Mouse (Mus musculus) common myeloid progenitor, adult 5-6 weeks (primary cell): ENCODE measurements around the gene Dmbt1. TPM values are rescaled to one million over a fixed set of nuclear protein-coding genes. Genes with fewer than 3 reads are reported as not detected.
"Not testable (repeated sequence)": the region's sequence is repeated elsewhere in the genome, so short reads cannot be mapped to it uniquely, and the experiment has no call there.

Experiments used
- ATAC-seq: replicated peaks from 2 replicates; pipeline ENCODE4 v1.8.0; 2016; ENCODE audit warnings: low read depth, mild to moderate bottlenecking, moderate TSS enrichment, inconsistent platforms; ENCODE audit not compliant: poor library complexity, severe bottlenecking
- total RNA-seq: library from RNA; stranded (forward); fragments of 200-1000, 187-1606 nt; gene quantifications from 2 replicates; pipeline ENCODE4 v1.2.3, GENCODE M21; 2017

The Dmbt1 gene
- total RNA-seq, 1 experiment from 2014 or later, result not detected

GRCm38 (mm10) chr7:131045258-131045835 lies 13.5 kb downstream of the Dmbt1 start:
- ATAC-seq, result not testable (repeated sequence)

GRCm38 (mm10) chr7:131049829-131050228 lies 18.0 kb downstream of the Dmbt1 start:
- ATAC-seq, result not testable (repeated sequence)

- ATAC-seq, result peak; percentile 36; the same call in 1 of the 2 replicates
Measured at GRCm38 (mm10) chr7:131054808-131055370, 23.0 kb downstream of the Dmbt1 start.

GRCm38 (mm10) chr7:131057918-131058317 lies 26.1 kb downstream of the Dmbt1 start:
- ATAC-seq, result not testable (repeated sequence)

GRCm38 (mm10) chr7:131059808-131060207 lies 28.0 kb downstream of the Dmbt1 start:
- ATAC-seq, result not testable (repeated sequence)

- no peak for ATAC-seq
Measured at GRCm38 (mm10) chr7:131062541-131062940, 30.7 kb downstream of the Dmbt1 start.

- ATAC-seq, result not testable (repeated sequence)
Measured at GRCm38 (mm10) chr7:131068191-131068590, 36.3 kb downstream of the Dmbt1 start.

GRCm38 (mm10) chr7:131073476-131073875 lies 41.6 kb downstream of the Dmbt1 start:
- ATAC-seq, result not testable (repeated sequence)

- ATAC-seq, result not testable (repeated sequence)
Measured at GRCm38 (mm10) chr7:131074098-131074497, 42.2 kb downstream of the Dmbt1 start.

- 0 out of 2 replicates have a peak, but pooled peaks have one; percentile 42 for ATAC-seq
Measured at GRCm38 (mm10) chr7:131075956-131076355, 44.1 kb downstream of the Dmbt1 start.

GRCm38 (mm10) chr7:131082403-131082802 lies 50.5 kb downstream of the Dmbt1 start:
- not testable (repeated sequence) for ATAC-seq

GRCm38 (mm10) chr7:131112486-131112885 lies 80.6 kb downstream of the Dmbt1 start:
- ATAC-seq, result peak; percentile 73; the same call in 1 of the 2 replicates

- no peak for ATAC-seq
Measured at GRCm38 (mm10) chr7:131113676-131114075, 81.8 kb downstream of the Dmbt1 start.

GRCm38 (mm10) chr7:131114434-131114833 lies 82.6 kb downstream of the Dmbt1 start:
- no peak for ATAC-seq

GRCm38 (mm10) chr7:131122210-131122807 lies 90.5 kb downstream of the Dmbt1 start:
- ATAC-seq, result no peak

GRCm38 (mm10) chr7:131130021-131130420 lies 98.2 kb downstream of the Dmbt1 start:
- ATAC-seq, result no peak

GRCm38 (mm10) chr7:131133181-131133580 lies 101.3 kb downstream of the Dmbt1 start:
- no peak for ATAC-seq

- no peak for ATAC-seq
Measured at GRCm38 (mm10) chr7:131146214-131146613, 114.4 kb downstream of the Dmbt1 start, which contains the start of gene 4933402N03Rik. TSS of gene 4933402N03Rik (minus strand) at chr7:131146314.

- ATAC-seq, result no peak
Measured at GRCm38 (mm10) chr7:131150179-131150578, 118.3 kb downstream of the Dmbt1 start.

GRCm38 (mm10) chr7:131153044-131153443 lies 121.2 kb downstream of the Dmbt1 start:
- ATAC-seq, result no peak; the same call in 1 of the 2 replicates

GRCm38 (mm10) chr7:131162251-131162650 lies 130.4 kb downstream of the Dmbt1 start:
- no peak for ATAC-seq
